Mouse (Mus musculus) NIH3T3 (cell line): ENCODE measurements around the gene Nr2c2ap.

Source experiments
- DNase-seq: peaks from one replicate; pipeline ENCODE4 v3.0.0-alpha.2; 2012; ENCODE audit warnings: low read depth

Gene Nr2c2ap

DNA sequence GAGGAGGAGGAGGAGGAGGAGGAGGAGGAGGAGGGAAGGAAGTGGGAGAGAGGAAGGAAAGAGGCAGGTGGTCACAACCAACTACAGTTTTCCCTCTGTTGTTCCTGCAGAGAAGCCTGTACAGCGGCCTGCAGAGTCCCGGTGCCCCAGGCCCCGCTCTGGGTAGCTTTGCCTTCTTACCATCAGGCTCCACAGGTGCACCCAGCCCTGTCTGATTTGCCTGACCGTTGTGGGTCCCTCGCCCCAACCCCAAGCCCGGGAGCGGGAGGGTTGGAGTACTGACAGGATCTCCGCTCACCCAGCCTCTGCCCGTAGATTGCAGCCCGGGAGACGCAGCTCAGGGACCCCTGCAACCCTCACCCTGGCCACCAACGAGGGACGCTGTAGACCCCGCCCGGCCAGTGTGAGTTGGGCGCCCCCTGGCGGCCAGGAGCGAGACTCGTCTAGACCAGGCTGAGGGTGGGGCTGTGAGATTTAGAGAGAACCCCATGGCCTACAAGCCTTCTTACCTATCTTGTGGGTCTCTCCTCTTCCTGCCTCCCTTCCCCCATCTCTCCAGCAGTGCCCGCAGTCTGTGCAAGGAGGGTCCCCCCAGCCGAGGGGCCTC, 35.5 kb downstream of the Nr2c2ap start:
- DNase-seq = peak; percentile 87

DNA sequence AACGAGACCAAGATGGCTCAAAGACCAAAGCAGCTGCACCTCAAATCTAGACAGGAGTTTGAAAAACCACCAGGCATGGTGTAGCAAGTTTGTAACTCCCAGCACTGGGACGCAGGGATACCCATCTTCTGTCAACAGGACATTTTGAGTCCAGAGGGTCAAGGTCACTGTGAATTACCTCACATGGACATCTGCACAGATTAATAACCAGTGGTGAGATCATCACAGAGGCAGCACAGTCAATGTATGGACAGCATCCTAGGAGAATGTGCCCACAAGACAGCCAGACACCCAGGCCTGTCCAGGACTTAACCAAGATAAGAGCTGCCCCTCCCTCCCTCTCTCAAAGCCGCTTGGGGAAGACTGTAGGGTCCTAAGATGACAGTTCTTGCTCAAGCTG, 39.0 kb downstream of the Nr2c2ap start:
- no peak for DNase-seq

DNA sequence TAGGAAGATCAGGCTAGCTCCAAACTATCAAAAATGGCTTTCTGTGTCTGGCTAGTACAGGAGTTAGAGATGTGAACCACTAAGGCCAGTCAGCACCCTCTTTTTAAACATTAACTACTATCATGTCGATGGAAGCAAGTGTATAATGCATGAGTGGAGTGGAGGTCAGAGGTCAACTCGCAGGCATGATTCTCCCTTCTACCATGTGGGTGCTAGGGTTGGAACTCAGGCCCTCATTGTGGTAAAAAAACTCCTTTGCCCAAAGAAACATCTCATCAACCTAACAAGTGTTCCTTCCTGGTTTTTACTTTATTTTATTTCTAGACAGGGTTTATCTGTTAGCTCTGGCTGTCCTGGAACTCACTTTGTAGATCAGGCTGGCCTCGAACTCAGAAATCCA, 39.6 kb downstream of the Nr2c2ap start:
- DNase-seq = no peak

DNA sequence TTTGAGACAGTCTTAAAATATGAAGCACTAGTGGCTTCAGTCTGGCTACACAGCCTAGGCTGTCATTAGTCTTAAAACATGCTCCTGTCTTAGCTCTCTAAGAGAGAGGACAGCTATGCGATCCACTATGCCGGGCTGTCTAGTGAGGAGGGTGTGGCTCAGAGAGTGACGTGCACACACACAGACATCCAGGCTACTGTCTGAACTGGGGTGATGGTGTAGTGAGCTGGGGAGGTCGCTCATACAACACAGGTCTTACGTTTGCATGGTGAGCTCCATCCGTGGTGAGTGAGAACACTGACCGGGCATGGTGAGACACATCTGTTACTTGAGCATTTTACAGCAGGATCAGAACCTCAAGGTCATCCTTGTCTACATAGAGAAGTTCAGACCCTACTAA, 40.1 kb downstream of the Nr2c2ap start:
- no peak for DNase-seq

DNA sequence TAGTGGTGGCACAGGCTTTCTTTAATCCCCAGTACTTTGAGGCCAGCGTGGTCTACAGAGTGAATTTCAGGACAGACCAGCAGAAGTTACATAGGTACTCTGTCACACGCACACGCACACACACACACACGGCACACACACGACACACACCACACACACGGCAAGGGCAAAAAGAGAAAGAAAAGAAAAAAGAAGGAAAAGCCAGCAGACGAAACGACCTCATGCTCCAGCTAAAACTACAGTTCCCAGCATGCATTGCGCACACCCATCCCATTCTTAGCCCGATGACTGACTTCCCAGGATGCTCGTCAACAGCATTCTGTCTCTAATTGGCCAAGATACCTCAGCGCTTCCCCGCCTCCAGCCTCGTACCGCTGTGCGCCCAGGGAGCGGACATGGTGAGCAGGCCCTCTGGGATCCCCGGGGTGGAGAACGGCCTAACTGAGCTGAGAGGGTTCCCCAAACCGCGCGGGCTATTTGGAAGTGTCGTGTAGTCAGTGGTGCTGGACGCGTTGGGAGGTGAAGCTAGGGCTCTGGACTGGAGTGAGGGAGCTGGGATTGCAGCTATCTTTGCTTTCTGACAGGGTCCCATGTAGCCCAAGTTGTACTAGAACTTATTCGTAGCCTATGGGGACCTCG, 41.0 kb downstream of the Nr2c2ap start, which contains the start of gene Tmem161a:
Tmem161a (plus strand) TSS at position 314 of the 639 bp plus-strand sequence.
- peak; percentile 97 for DNase-seq

DNA sequence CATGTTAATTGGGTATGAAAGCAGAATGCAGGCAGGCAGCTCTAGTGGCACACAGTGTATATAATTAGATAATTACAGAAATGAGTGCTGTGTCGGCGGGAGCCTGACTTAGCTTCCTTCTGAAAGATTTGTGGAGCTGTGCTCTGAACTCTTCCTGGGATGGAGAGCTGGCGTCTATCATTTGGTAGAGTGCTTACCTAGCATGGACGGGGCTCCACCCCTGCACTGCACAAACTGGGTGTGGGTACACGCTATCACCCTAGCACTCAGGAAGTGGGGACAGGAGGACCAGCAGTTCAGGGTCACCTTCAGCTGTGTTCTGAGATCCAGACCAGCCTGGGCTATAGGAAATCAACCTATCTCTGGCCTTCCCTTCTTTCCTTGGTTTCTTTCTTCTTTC, 42.2 kb downstream of the Nr2c2ap start:
- DNase-seq = no peak

DNA sequence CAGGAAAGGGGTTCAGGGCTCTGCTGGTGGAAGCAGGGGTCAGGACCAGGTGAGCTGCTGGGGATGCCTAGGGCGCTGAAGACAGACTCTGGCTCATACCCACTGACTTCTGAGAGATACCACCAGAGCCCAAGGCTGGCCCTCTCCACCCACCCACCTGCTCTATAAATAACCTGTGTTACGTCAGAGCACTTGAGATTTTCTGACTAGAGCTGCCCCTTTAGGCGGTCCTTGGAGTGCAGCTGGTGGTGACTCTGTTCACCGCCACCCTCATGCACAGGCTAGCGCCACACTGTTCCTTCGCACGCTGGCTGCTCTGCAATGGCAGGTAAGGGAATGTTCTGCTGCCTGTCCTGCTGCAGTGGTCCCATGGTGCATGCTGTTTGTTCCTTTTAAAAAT, 42.9 kb downstream of the Nr2c2ap start:
- DNase-seq = no peak

DNA sequence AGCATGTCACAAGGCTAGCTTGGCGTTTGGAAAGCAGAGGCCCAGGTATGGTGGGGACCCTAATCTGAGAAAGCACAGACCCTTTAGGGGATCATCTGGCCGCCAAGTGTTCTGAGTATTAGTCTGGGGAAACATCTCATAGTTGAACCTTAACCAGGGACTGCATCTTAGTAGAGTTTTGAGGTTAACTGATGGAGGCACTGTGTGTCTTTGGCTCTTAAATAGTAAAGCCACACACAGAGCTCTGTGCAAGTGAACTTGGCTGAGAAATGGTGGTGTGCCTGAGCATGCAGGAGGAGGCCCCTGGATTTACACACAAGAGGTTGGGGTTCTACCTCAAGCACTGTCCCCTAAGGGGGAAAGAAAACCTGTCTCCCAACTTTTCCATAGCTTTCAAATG, 47.1 kb downstream of the Nr2c2ap start:
- DNase-seq = no peak

DNA sequence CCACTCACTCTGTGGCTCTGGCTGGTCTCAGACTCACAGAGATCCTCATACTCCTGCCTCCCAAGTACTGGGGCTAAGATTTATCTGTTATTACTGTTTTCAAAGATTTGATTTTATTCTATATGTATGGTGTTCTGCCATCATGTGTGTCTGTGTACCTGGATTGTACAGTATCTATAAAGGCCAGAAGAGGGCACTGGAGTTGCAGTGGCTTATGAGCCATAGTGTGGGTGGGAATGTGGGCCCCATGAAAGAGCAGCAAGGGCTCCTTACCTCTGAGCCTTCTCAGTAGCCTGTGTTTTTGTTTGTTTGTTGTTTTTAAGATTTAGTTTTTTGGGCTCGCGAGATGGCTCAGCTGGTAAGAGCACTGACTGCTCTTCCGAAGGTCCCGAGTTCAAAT, 47.9 kb downstream of the Nr2c2ap start:
- DNase-seq = peak; percentile 53

DNA sequence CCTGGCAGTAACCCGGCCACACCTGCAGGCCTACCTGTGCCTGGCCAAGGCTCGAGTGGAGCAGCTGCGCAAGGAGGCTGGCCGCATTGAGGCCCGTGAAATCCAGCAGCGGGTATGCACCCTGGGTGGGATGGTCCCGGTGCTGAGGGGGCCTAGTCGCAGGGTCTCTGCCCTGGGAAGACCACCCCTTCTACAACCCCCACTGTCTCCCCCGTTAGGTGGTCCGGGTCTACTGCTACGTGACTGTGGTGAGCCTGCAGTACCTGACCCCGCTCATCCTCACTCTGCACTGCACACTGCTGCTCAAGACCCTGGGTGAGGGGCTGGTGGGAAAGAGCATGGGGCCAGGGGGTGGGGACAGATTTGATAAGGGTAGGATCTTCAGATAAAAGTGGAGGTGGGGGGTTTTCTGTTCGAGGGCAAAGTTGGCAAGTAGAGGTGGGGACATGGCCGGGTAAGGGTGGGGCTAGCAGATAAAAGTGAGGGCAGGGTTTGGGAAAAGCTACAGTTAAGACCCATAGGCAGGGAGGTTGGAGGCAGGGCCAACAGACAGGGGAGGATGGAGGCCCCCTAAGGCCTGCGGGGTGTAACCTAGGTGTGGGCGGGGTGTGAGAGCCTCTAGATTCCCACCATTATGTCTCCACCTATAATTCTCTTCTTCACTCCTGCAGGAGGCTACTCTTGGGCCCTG, 50.2 kb downstream of the Nr2c2ap start:
- DNase-seq = no peak

DNA sequence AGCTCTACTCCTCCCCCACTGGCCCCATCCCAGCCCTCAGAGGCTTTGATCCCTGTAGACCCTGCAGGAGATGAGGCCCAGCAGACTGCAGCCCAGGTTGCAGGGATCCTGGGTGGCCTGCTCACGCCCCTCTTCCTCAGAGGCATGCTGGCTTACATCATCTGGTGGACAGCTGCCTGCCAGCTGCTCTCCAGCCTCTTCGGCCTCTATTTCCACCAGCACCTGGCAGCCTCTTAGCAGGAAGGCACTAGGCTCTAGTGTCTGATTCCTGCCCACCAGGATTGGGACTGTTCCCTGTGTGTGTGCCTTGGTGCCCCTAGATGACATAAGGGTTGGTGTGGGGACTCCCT, 50.7 kb downstream of the Nr2c2ap start:
- no peak for DNase-seq

DNA sequence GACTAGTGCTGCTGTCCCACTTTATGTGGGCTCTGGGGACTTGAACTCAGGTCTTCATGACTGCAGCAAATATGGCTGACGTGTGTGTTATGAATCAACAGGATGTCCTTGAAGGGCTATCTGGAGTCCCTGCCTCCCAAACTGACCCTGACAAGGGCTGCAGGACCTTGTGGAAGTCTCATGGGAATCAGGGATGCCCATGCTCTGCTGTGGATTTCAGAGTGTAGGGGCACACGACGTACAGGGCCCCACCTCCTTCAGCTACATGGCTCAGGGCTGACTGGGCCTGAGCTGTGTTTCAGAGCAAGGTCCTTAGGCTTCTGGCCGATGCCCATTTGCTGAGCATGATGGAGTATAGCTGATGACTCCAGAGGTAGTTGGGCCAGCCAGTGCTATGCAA, 52.1 kb downstream of the Nr2c2ap start:
- DNase-seq = no peak
